In genomic region chr2:26091771-26092393, GRCm38 (mm10) we compare ENCODE assay signal across 8 mouse cellular contexts. TPM values are rescaled to one million over a fixed set of nuclear protein-coding genes. Genes with fewer than 3 reads are reported as not detected.
A peak's percentile ranks its signal among the peaks of the same experiment; 100 is the strongest.
DNase-seq lines count a peak whose midpoint lies in the region; ATAC-seq lines count a peak whose summit lies in the region.

No protein-coding gene starts in this region.

- WGBS in kidney, embryonic 14.5 days = 1% methylated on average over 24 of the region's 24 CpGs
- WGBS in large intestine, adult 2 months = 3% methylated on average over 24 of the region's 24 CpGs
- 4% methylated on average over 24 of the region's 24 CpGs for WGBS in liver, embryonic 15.5 days (ENCODE audit: insufficient replicate concordance)

- peak; percentile 50 for ATAC-seq in kidney, embryonic 14.5 days (ENCODE audit: low FRiP score, low TSS enrichment)
- no peak for ATAC-seq in liver, embryonic 15.5 days (ENCODE audit: insufficient read depth)

- no peaks in the 10 kb centered on the region for H3K9me3 ChIP-seq in kidney, embryonic 14.5 days (ENCODE audit: control insufficient read depth, low read length)
- no peaks in the 10 kb centered on the region for H3K9me3 ChIP-seq in liver, embryonic 15.5 days (replicated peaks)

- no peak for DNase-seq in kidney, adult 18-20 months
- DNase-seq in cerebellum, adult 9-10 months = peak; percentile 63
- DNase-seq in frontal cortex, postnatal 10 days (ENCODE audit: low spot score in 2 of 2) = peak; percentile 71 to 72
- peak; percentile 73 for DNase-seq in large intestine, adult 2 months (ENCODE audit: low read depth, low spot score)
- DNase-seq in retina, embryonic 14.5 days (ENCODE audit: low spot score) = peak; percentile 51
- no peak for DNase-seq in thymus, postnatal 4 days

- peaks cover 14% of the 10 kb centered on the region; the same call in 1 of the 2 replicates for H3K27me3 ChIP-seq in kidney, embryonic 14.5 days (ENCODE audit: control insufficient read depth, insufficient read depth, low read length)
- H3K27me3 ChIP-seq in liver, embryonic 15.5 days = peaks cover 69% of the 10 kb centered on the region

- peak overlapping the region; percentile 65 for H3K9ac ChIP-seq in kidney, embryonic 14.5 days (ENCODE audit: low read depth, low read length)
- H3K9ac ChIP-seq in liver, embryonic 15.5 days = peak overlapping the region; percentile 30; the same call in 1 of the 2 replicates

- H3K4me1 ChIP-seq in kidney, embryonic 14.5 days (ENCODE audit: control insufficient read depth, insufficient read depth, low read length) = peaks cover 13% of the 10 kb centered on the region
- peaks cover 46% of the 10 kb centered on the region for H3K4me1 ChIP-seq in liver, embryonic 15.5 days (replicated peaks)

- H3K36me3 ChIP-seq in kidney, embryonic 14.5 days (ENCODE audit: control insufficient read depth, insufficient read depth, low read length) = no peaks in the 10 kb centered on the region
- 0 out of 2 replicates have a peak, but pooled peaks cover 6% of the 10 kb centered on the region for H3K36me3 ChIP-seq in liver, embryonic 15.5 days (replicated peaks)

- H3K4me2 ChIP-seq in kidney, embryonic 14.5 days (replicated peaks; ENCODE audit: low read depth, low read length) = peak overlapping the region; percentile 97
- peak overlapping the region; percentile 68 for H3K4me2 ChIP-seq in liver, embryonic 15.5 days

- 0 out of 2 replicates have a peak overlapping the region, but pooled peaks have one; percentile 24 for H3K27ac ChIP-seq in kidney, embryonic 14.5 days (ENCODE audit: low read depth, low read length)
- H3K27ac ChIP-seq in liver, embryonic 15.5 days (replicated peaks) = no peak overlapping the region

- H3K4me3 ChIP-seq in kidney, embryonic 14.5 days (ENCODE audit: low read length) = peak overlapping the region; percentile 55
- peak overlapping the region; percentile 44 for H3K4me3 ChIP-seq in liver, embryonic 15.5 days (replicated peaks)

RNA-seq across cellular contexts. Expression of gene Nacc2, which starts 31.1 kb away (rescaled TPM):
- polyA plus RNA-seq in kidney, embryonic 14.5 days (2014; fragmentation: Nextera tagmentation; extraction: Ambion mirVana) = 3.7 and 6.6 TPM in 2 replicates
- polyA plus RNA-seq in large intestine, adult 2 months (2012; rRNA removed) = 14.1 and 32.1 TPM in 2 replicates
- polyA plus RNA-seq in liver, embryonic 15.5 days (2015; fragmentation: Nextera tagmentation; extraction: Ambion mirVana) = 3.4 and 4.3 TPM in 2 replicates

Comparison
In these comparisons a context has a peak if more than half of its experiments do, and no peak if none do; other contexts are left out.
1. DNase-seq: peak in cerebellum, adult 9-10 months (single experiment), frontal cortex, postnatal 10 days (2 of 2), large intestine, adult 2 months (single experiment) and retina, embryonic 14.5 days (single experiment); none in kidney, adult 18-20 months (single experiment) and thymus, postnatal 4 days (single experiment).